Mouse (Mus musculus) brain, embryonic 14.5 days (tissue): Measurements from ENCODE around the gene Rwdd2a.

Source experiments
- CTCF ChIP-seq: fragments of 200-500 bp; IDR thresholded peaks from 2 replicates; pipeline ENCODE4 v1.5.1; 2012; ENCODE audit warnings: inconsistent platforms, mild to moderate bottlenecking, moderate library complexity, borderline replicate concordance; ENCODE audit not compliant: insufficient read depth, insufficient read length; ENCODE audit errors: extremely low read depth
- POLR2A ChIP-seq: fragments of 200-500 bp; IDR thresholded peaks from 2 replicates; pipeline ENCODE4 v1.6.1; 2012; ENCODE audit warnings: mild to moderate bottlenecking, inconsistent platforms, borderline replicate concordance; ENCODE audit not compliant: poor library complexity, insufficient read depth, insufficient read length, severe bottlenecking; ENCODE audit errors: extremely low read depth

GRCm38 (mm10) chr9:86569314-86569910 is 2.4 kb upstream of the Rwdd2a start:
- TF ChIP-seq CTCF: no peak
- TF ChIP-seq POLR2A: no peak
